In genomic region chrX:141341417-141341816, GRCm38 (mm10) we compare ENCODE assay signal across 24 mouse cellular contexts.
A peak's percentile ranks its signal among the peaks of the same experiment; 100 is the strongest.
DNase-seq lines count a peak whose midpoint lies in the region; ATAC-seq and TF ChIP-seq lines count a peak whose summit lies in the region.
"Had no signal": no experiment of that assay in that cellular context is flagged by ENCODE, and none has a peak within 500 bp of the region (broad histone marks: within the 10 kb centered on the region; RNA-seq: fewer than 3 reads in every experiment).

No protein-coding gene starts in this region.

- whole genome bisulfite sequencing in hindbrain, postnatal 0 days = 53% methylated on average over 2 of the region's 2 CpGs
- WGBS in hindbrain, embryonic 16.5 days = 65% methylated on average over 2 of the region's 2 CpGs
- 52% methylated on average over 2 of the region's 2 CpGs for WGBS in midbrain, embryonic 14.5 days
- WGBS in midbrain, embryonic 13.5 days = 62% methylated on average over 2 of the region's 2 CpGs

- no peaks in the 10 kb centered on the region for H3K27me3 ChIP-seq in hindbrain, postnatal 0 days (ENCODE audit: insufficient read depth, low read length)
- H3K27me3 ChIP-seq in hindbrain, embryonic 16.5 days (replicated peaks; ENCODE audit: control insufficient read depth, insufficient read depth, low read length) = no peaks in the 10 kb centered on the region
- H3K27me3 ChIP-seq in midbrain, embryonic 14.5 days (ENCODE audit: control insufficient read depth, insufficient read depth, low read length) = no peaks in the 10 kb centered on the region
- peaks cover 9% of the 10 kb centered on the region; the same call in 1 of the 2 replicates for H3K27me3 ChIP-seq in midbrain, embryonic 13.5 days
- H3K27me3 ChIP-seq: hindbrain, embryonic 13.5 days; Patski had no signal

- no peaks in the 10 kb centered on the region for H3K9me3 ChIP-seq in hindbrain, postnatal 0 days (ENCODE audit: low read length)
- no peaks in the 10 kb centered on the region for H3K9me3 ChIP-seq in hindbrain, embryonic 16.5 days (ENCODE audit: control insufficient read depth, low read length)
- H3K9me3 ChIP-seq in midbrain, embryonic 14.5 days (ENCODE audit: control insufficient read depth, low read length) = no peaks in the 10 kb centered on the region
- no peaks in the 10 kb centered on the region for H3K9me3 ChIP-seq in midbrain, embryonic 13.5 days
- H3K9me3 ChIP-seq: forebrain, embryonic 10.5 days; hindbrain, embryonic 10.5 days; hindbrain, embryonic 13.5 days had no signal

- no peak for TF ChIP-seq CTCF in hindbrain, postnatal 0 days (IDR thresholded peaks at IDR 0.05; ENCODE audit: low read depth)

- no peaks in the 10 kb centered on the region for H3K36me3 ChIP-seq in hindbrain, postnatal 0 days (ENCODE audit: insufficient read depth, low read length)
- H3K36me3 ChIP-seq in hindbrain, embryonic 16.5 days (ENCODE audit: control insufficient read depth, insufficient read depth, low read length) = no peaks in the 10 kb centered on the region
- no peaks in the 10 kb centered on the region for H3K36me3 ChIP-seq in midbrain, embryonic 14.5 days (ENCODE audit: control insufficient read depth, insufficient read depth, low read length)
- no peaks in the 10 kb centered on the region for H3K36me3 ChIP-seq in midbrain, embryonic 13.5 days
- H3K36me3 ChIP-seq: forebrain, embryonic 10.5 days; hindbrain, embryonic 10.5 days; hindbrain, embryonic 13.5 days had no signal

- ATAC-seq in hindbrain, postnatal 0 days = 0 out of 2 replicates have a peak, but pooled peaks have one; percentile 53
- no peak for ATAC-seq in hindbrain, embryonic 16.5 days
- ATAC-seq in midbrain, embryonic 14.5 days (ENCODE audit: low FRiP score, low TSS enrichment) = no peak
- no peak for ATAC-seq in midbrain, embryonic 13.5 days
- ATAC-seq: forebrain, postnatal 0 days; Patski had no signal

- no peaks in the 10 kb centered on the region for H3K4me1 ChIP-seq in hindbrain, postnatal 0 days (ENCODE audit: insufficient read depth, low read length)
- H3K4me1 ChIP-seq in hindbrain, embryonic 16.5 days (ENCODE audit: control insufficient read depth, insufficient read depth, low read depth, low read length) = no peaks in the 10 kb centered on the region
- no peaks in the 10 kb centered on the region for H3K4me1 ChIP-seq in midbrain, embryonic 14.5 days (ENCODE audit: control insufficient read depth, insufficient read depth, low read length)
- H3K4me1 ChIP-seq in midbrain, embryonic 13.5 days (replicated peaks) = no peaks in the 10 kb centered on the region
- H3K4me1 ChIP-seq: forebrain, embryonic 10.5 days; hindbrain, embryonic 10.5 days; hindbrain, embryonic 13.5 days had no signal

- H3K9ac ChIP-seq in hindbrain, postnatal 0 days (replicated peaks; ENCODE audit: low read length) = no peak overlapping the region
- H3K9ac ChIP-seq in hindbrain, embryonic 16.5 days (ENCODE audit: low read depth, low read length) = no peak overlapping the region
- no peak overlapping the region for H3K9ac ChIP-seq in midbrain, embryonic 14.5 days (replicated peaks; ENCODE audit: low read length)
- H3K9ac ChIP-seq in midbrain, embryonic 13.5 days (replicated peaks) = no peak overlapping the region
- H3K9ac ChIP-seq: forebrain, postnatal 0 days; hindbrain, embryonic 13.5 days had no signal

- no peak overlapping the region for H3K27ac ChIP-seq in hindbrain, postnatal 0 days
- no peak overlapping the region for H3K27ac ChIP-seq in hindbrain, embryonic 16.5 days (ENCODE audit: low read depth, low read length)
- no peak overlapping the region for H3K27ac ChIP-seq in midbrain, embryonic 14.5 days (replicated peaks; ENCODE audit: low read depth, low read length)
- H3K27ac ChIP-seq in midbrain, embryonic 13.5 days = no peak overlapping the region
- H3K27ac ChIP-seq: forebrain, embryonic 10.5 days; gastrocnemius, adult 2 months; hindbrain, embryonic 10.5 days; hindbrain, embryonic 13.5 days had no signal

- DNase-seq in embryo, embryonic 11 days = peak; percentile 3
- DNase-seq in embryo, embryonic 10 days (ENCODE audit: low spot score) = no peak
- DNase-seq in hindbrain, postnatal 0 days (ENCODE audit: low spot score) = peak; percentile 2
- peak; percentile 1 for DNase-seq in midbrain, embryonic 14.5 days
- DNase-seq in mesoderm, embryonic 11.5 days (ENCODE audit: low read depth, low spot score) = peak; percentile 11
- DNase-seq in testis, postnatal 14 days (ENCODE audit: low spot score) = no peak
- DNase-seq: adrenal gland, postnatal 10 days; adrenal gland, postnatal 36 days; cerebellum, adult 11 months; cerebellum, adult 2 months; cerebellum, adult 9-11 months; cerebellum, postnatal 25 days; forebrain, postnatal 0 days; gastrocnemius, adult 2 months; gastrocnemius, postnatal 14 days; heart, adult 11 months; heart, postnatal 36 days had no signal

- no peak overlapping the region for H3K4me3 ChIP-seq in hindbrain, postnatal 0 days (ENCODE audit: low read length)
- H3K4me3 ChIP-seq in hindbrain, embryonic 16.5 days (ENCODE audit: low read length) = no peak overlapping the region
- no peak overlapping the region for H3K4me3 ChIP-seq in midbrain, embryonic 14.5 days (replicated peaks; ENCODE audit: low read depth, low read length)
- no peak overlapping the region for H3K4me3 ChIP-seq in midbrain, embryonic 13.5 days (replicated peaks)
- H3K4me3 ChIP-seq: forebrain, embryonic 10.5 days; gastrocnemius, adult 2 months; hindbrain, embryonic 10.5 days; hindbrain, embryonic 13.5 days had no signal

- H3K4me2 ChIP-seq in hindbrain, postnatal 0 days (ENCODE audit: low read depth, low read length) = no peak overlapping the region
- no peak overlapping the region for H3K4me2 ChIP-seq in hindbrain, embryonic 16.5 days (ENCODE audit: low read length)
- no peak overlapping the region for H3K4me2 ChIP-seq in midbrain, embryonic 14.5 days (ENCODE audit: low read length)
- H3K4me2 ChIP-seq in midbrain, embryonic 13.5 days (replicated peaks) = no peak overlapping the region
- H3K4me2 ChIP-seq: heart, embryonic 11.5 days; hindbrain, embryonic 13.5 days had no signal

Comparison
In these comparisons a context has a peak if more than half of its experiments do, and no peak if none do; other contexts are left out.
1. DNase-seq: peak in embryo, embryonic 11 days (single experiment), hindbrain, postnatal 0 days (single experiment), midbrain, embryonic 14.5 days (single experiment) and mesoderm, embryonic 11.5 days (single experiment); none in embryo, embryonic 10 days (single experiment) and testis, postnatal 14 days (single experiment).